Mouse (Mus musculus) thymus, adult 2 months (tissue): Measurements from ENCODE around the gene Gm5615. TPM values are rescaled to one million over a fixed set of nuclear protein-coding genes. Genes with fewer than 3 reads are reported as not detected.

Experiments used
- DNase-seq: peaks from one replicate; pipeline ENCODE4 v3.0.0; 2021
- H3K27ac ChIP-seq: fragments of 200-500 bp; 2 replicates; pipeline ENCODE4 v1.5.1; 2012; ENCODE audit warnings: low read length, control low read depth; ENCODE audit not compliant: control insufficient read depth, insufficient read depth
- H3K27me3 ChIP-seq: fragments of 200-500 bp; 2 replicates; pipeline ENCODE4 v1.6.1; 2012; ENCODE audit warnings: mild to moderate bottlenecking, low read length, moderate library complexity, mixed read lengths; ENCODE audit not compliant: control insufficient read depth, insufficient read depth
- H3K36me3 ChIP-seq: fragments of 200-500 bp; 2 replicates; pipeline ENCODE4 v1.6.1; 2012; ENCODE audit warnings: mild to moderate bottlenecking, low read length, moderate library complexity; ENCODE audit not compliant: control insufficient read depth, insufficient read depth
- H3K4me1 ChIP-seq: fragments of 200-500 bp; replicated peaks from 2 replicates; pipeline ENCODE4 v1.6.1; 2012; ENCODE audit warnings: low read length; ENCODE audit not compliant: control insufficient read depth, insufficient read depth
- H3K4me3 ChIP-seq: fragments of 200-500 bp; 2 replicates; pipeline ENCODE4 v1.5.1; 2012; ENCODE audit warnings: mild to moderate bottlenecking, low read length, control low read depth, moderate library complexity; ENCODE audit not compliant: control insufficient read depth, insufficient read depth
- CTCF ChIP-seq: fragments of 200-500 bp; IDR thresholded peaks from 2 replicates; pipeline ENCODE4 v1.5.1; 2012; ENCODE audit warnings: mild to moderate bottlenecking, control low read depth, low read length, moderate library complexity, borderline replicate concordance; ENCODE audit not compliant: control insufficient read depth, poor library complexity, insufficient read depth; ENCODE audit errors: extremely low read depth
- POLR2A ChIP-seq: fragments of 200-500 bp; IDR thresholded peaks from 2 replicates; pipeline ENCODE4 v1.6.1; 2012; ENCODE audit warnings: mild to moderate bottlenecking, low read length, control low read depth, moderate library complexity; ENCODE audit not compliant: control insufficient read depth, poor library complexity, insufficient read depth; ENCODE audit errors: extremely low read depth
- WGBS: fragments of 180-500 bp; shearing (Covaris S2); methylation state at CpG from one replicate; pipeline ENCODE4 v1.1.7; 2018; 5-methylcytosine and 5-hydroxymethylcytosine counted together
- polyA plus RNA-seq: library from polyadenylated mRNA; depleted of rRNA; stranded (reverse); fragments of >200 nt; gene quantifications from 2 replicates; pipeline ENCODE4 v1.2.3, GENCODE M21; 2012; rRNA removed

Gm5615 gene
- not detected in 2 replicates for polyA plus RNA-seq

- no peaks in the 10 kb centered on the region for H3K27me3 ChIP-seq
- TF ChIP-seq POLR2A, result no peak
- TF ChIP-seq CTCF, result no peak
- H3K4me1 ChIP-seq, result no peaks in the 10 kb centered on the region
Measured at GRCm38 (mm10) chr9:36541863-36542262, at the start of gene Gm5615. Gene Gm5615, minus strand, starts transcription at chr9:36541963.

GRCm38 (mm10) chr9:36582535-36582934, 40.8 kb upstream of the Gm5615 start, which contains the start of gene Gm17689:
Gene Gm17689, minus strand, starts transcription at chr9:36582635.
- Histone ChIP-seq H3K36me3 (no peaks in the 10 kb centered on the region), H3K4me3 (no peak within 1 kb of the TSS), H3K27me3 (no peaks in the 10 kb centered on the region), H3K4me1 (no peaks in the 10 kb centered on the region), H3K27ac (no peak within 1 kb of the TSS)
- no peak for DNase-seq
- TF ChIP-seq POLR2A (no peak), CTCF (no peak)
- WGBS, result 56% methylated on average over 1 of the region's 1 CpGs

More at GRCm38 (mm10) chr9:36541863-36542262, at the start of gene Gm5615:
- no peak for DNase-seq
- no peaks in the 10 kb centered on the region for H3K36me3 ChIP-seq
- 94% methylated on average over 2 of the region's 2 CpGs for WGBS
- H3K4me3 ChIP-seq, result no peak within 1 kb of the TSS
- no peak within 1 kb of the TSS for H3K27ac ChIP-seq

GRCm38 (mm10) chr9:36504211-36504610, 37.6 kb downstream of the Gm5615 start:
- 88% methylated on average over 5 of the region's 5 CpGs for WGBS
- no peak for DNase-seq
- Histone ChIP-seq H3K27ac (no peak overlapping the region), H3K4me1 (no peaks in the 10 kb centered on the region), H3K4me3 (no peak overlapping the region), H3K36me3 (no peaks in the 10 kb centered on the region), H3K27me3 (no peaks in the 10 kb centered on the region)
- TF ChIP-seq POLR2A (no peak), CTCF (no peak)

GRCm38 (mm10) chr9:36495824-36496223, 45.9 kb downstream of the Gm5615 start:
- no peak overlapping the region for H3K27ac ChIP-seq
- WGBS, result 55% methylated on average over 1 of the region's 1 CpGs
- H3K27me3 ChIP-seq, result no peaks in the 10 kb centered on the region
- no peak for DNase-seq
- H3K36me3 ChIP-seq, result no peaks in the 10 kb centered on the region
- no peak overlapping the region for H3K4me3 ChIP-seq
- TF ChIP-seq CTCF (no peak), POLR2A (no peak)
- H3K4me1 ChIP-seq, result no peaks in the 10 kb centered on the region

- WGBS, result 93% methylated on average over 4 of the region's 4 CpGs
- DNase-seq, result no peak
Measured at GRCm38 (mm10) chr9:36494501-36495220, 47.1 kb downstream of the Gm5615 start.

More at GRCm38 (mm10) chr9:36494501-36495220, 47.1 kb downstream of the Gm5615 start:
- H3K36me3 ChIP-seq, result no peaks in the 10 kb centered on the region
- no peak overlapping the region for H3K27ac ChIP-seq
- no peaks in the 10 kb centered on the region for H3K27me3 ChIP-seq
- TF ChIP-seq POLR2A, result no peak
- TF ChIP-seq CTCF, result no peak
- no peak overlapping the region for H3K4me3 ChIP-seq
- no peaks in the 10 kb centered on the region for H3K4me1 ChIP-seq

Other genes with a start within 250 kb of the Gm5615 start
- not detected in 2 replicates for gene Gm7257, start 110.1 kb downstream of the Gm5615 start, polyA plus RNA-seq
- not detected in 2 replicates for gene Gm9513, start 66.3 kb downstream of the Gm5615 start, polyA plus RNA-seq
- gene Gm17689, start 40.7 kb upstream of the Gm5615 start, polyA plus RNA-seq, result not detected in 2 replicates
- gene A630095E13Rik, start 101.4 kb upstream of the Gm5615 start, polyA plus RNA-seq, result 0.18 and 0.61 TPM in 2 replicates
- 0.18 and 0.23 TPM in 2 replicates for gene Acrv1, start 151.3 kb upstream of the Gm5615 start, polyA plus RNA-seq
- 4.0 TPM in 2 replicates for gene Chek1, start 185.1 kb upstream of the Gm5615 start, polyA plus RNA-seq
- 187 and 189 TPM in 2 replicates for gene Stt3a, start 225.7 kb upstream of the Gm5615 start, polyA plus RNA-seq